Mouse (Mus musculus): ENCODE results near the gene Olfr557. TPM values are rescaled to one million over a fixed set of nuclear protein-coding genes. Genes with fewer than 3 reads are reported as not detected.

The Olfr557 gene
- polyA plus RNA-seq, 1 experiment: not detected

- H3K27ac ChIP-seq (ENCODE audit: insufficient read depth, low read length): no peak within 1 kb of the TSS
- H3K4me3 ChIP-seq (ENCODE audit: insufficient read depth, low read length): no peak within 1 kb of the TSS
- TF ChIP-seq POLR2A (IDR thresholded peaks at IDR 0.05; ENCODE audit: low read depth, low read length) (no peak), CTCF (IDR thresholded peaks at IDR 0.05; ENCODE audit: borderline replicate concordance, insufficient read depth, low read length) (no peak)
- H3K4me1 ChIP-seq (ENCODE audit: control insufficient read depth, insufficient read depth, low read length): no peaks in the 10 kb centered on the region
These were observed 31.7 kb downstream of the Olfr557 start, which contains the start of gene Olfr559 for GRCm38 (mm10) chr7:102727391-102727790. Olfr559 (minus strand) TSS chr7:102727491.

GRCm38 (mm10) chr7:102733793-102734192, 38.1 kb downstream of the Olfr557 start:
- H3K27ac ChIP-seq (ENCODE audit: insufficient read depth, low read length): no peak overlapping the region
- TF ChIP-seq POLR2A (IDR thresholded peaks at IDR 0.05; ENCODE audit: low read depth, low read length): no peak
- TF ChIP-seq CTCF (IDR thresholded peaks at IDR 0.05; ENCODE audit: borderline replicate concordance, insufficient read depth, low read length): no peak
- no peaks in the 10 kb centered on the region for H3K4me1 ChIP-seq (ENCODE audit: control insufficient read depth, insufficient read depth, low read length)
- no peak overlapping the region for H3K4me3 ChIP-seq (ENCODE audit: insufficient read depth, low read length)

DNA sequence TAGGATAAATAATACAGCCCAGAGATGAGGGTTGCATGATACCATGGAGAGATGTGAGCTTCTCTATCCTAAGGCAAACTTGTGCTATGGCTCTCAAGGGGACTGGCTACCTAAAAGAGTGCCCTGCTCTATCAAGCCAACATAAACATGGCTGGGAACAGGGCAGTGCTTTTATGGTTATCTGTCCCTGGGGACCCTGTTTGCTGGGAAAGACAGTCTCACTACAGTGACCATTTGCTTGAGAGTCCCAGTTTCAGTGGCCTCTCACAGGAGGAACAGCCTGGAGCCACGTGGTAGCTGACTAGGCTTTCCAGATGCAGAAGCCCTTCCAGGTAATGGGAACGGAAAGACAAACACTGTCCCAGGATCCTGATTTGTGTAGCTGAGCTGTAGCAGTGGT, 42.0 kb downstream of the Olfr557 start:
- H3K27ac ChIP-seq (ENCODE audit: insufficient read depth, low read length): no peak overlapping the region
- TF ChIP-seq POLR2A (IDR thresholded peaks at IDR 0.05; ENCODE audit: low read depth, low read length) (no peak), CTCF (IDR thresholded peaks at IDR 0.05; ENCODE audit: borderline replicate concordance, insufficient read depth, low read length) (no peak)
- no peak overlapping the region for H3K4me3 ChIP-seq (ENCODE audit: insufficient read depth, low read length)
- H3K4me1 ChIP-seq (ENCODE audit: control insufficient read depth, insufficient read depth, low read length): no peaks in the 10 kb centered on the region

Other genes starting within 250 kb of the Olfr557 start
- not detected in 2 replicates for gene Olfr543, start 214.2 kb upstream of the Olfr557 start, polyA plus RNA-seq (2011; ENCODE audit: insufficient read length, low read depth, missing spikeins)
- gene Olfr544, start 207.6 kb upstream of the Olfr557 start, polyA plus RNA-seq (2011; ENCODE audit: insufficient read length, low read depth, missing spikeins): not detected in 2 replicates
- gene Olfr545, start 196.3 kb upstream of the Olfr557 start, polyA plus RNA-seq (2011; ENCODE audit: insufficient read length, low read depth, missing spikeins): not detected in 2 replicates
- not detected in 2 replicates for gene Olfr547, start 161.2 kb upstream of the Olfr557 start, polyA plus RNA-seq (2011; ENCODE audit: insufficient read length, low read depth, missing spikeins)
- gene Olfr548-ps1, start 155.0 kb upstream of the Olfr557 start, polyA plus RNA-seq (2011; ENCODE audit: insufficient read length, low read depth, missing spikeins): not detected in 2 replicates
- gene Olfr549, start 146.0 kb upstream of the Olfr557 start, polyA plus RNA-seq (2011; ENCODE audit: insufficient read length, low read depth, missing spikeins): not detected in 2 replicates
- gene Trim21, start 130.4 kb upstream of the Olfr557 start, polyA plus RNA-seq (2011; ENCODE audit: insufficient read length, low read depth, missing spikeins): 8.4 and 8.8 TPM in 2 replicates
- not detected in 2 replicates for gene Olfr550, start 124.5 kb upstream of the Olfr557 start, polyA plus RNA-seq (2011; ENCODE audit: insufficient read length, low read depth, missing spikeins)
- not detected in 2 replicates for gene Olfr551, start 104.0 kb upstream of the Olfr557 start, polyA plus RNA-seq (2011; ENCODE audit: insufficient read length, low read depth, missing spikeins)
- not detected in 2 replicates for gene Olfr552, start 98.1 kb upstream of the Olfr557 start, polyA plus RNA-seq (2011; ENCODE audit: insufficient read length, low read depth, missing spikeins)
- gene Olfr553, start 77.7 kb upstream of the Olfr557 start, polyA plus RNA-seq (2011; ENCODE audit: insufficient read length, low read depth, missing spikeins): not detected in 2 replicates
- gene Olfr554, start 57.5 kb upstream of the Olfr557 start, polyA plus RNA-seq (2011; ENCODE audit: insufficient read length, low read depth, missing spikeins): not detected in 2 replicates
- not detected in 2 replicates for gene Olfr555, start 37.1 kb upstream of the Olfr557 start, polyA plus RNA-seq (2011; ENCODE audit: insufficient read length, low read depth, missing spikeins)
- gene Olfr556, start 31.0 kb upstream of the Olfr557 start, polyA plus RNA-seq (2011; ENCODE audit: insufficient read length, low read depth, missing spikeins): not detected in 2 replicates
- 10.0 and 10.6 TPM in 2 replicates for gene Trim68, start 8.6 kb upstream of the Olfr557 start, polyA plus RNA-seq (2011; ENCODE audit: insufficient read length, low read depth, missing spikeins)
- not detected in 2 replicates for gene Olfr558, start 6.3 kb downstream of the Olfr557 start, polyA plus RNA-seq (2011; ENCODE audit: insufficient read length, low read depth, missing spikeins)
- not detected in 2 replicates for gene Olfr33, start 23.2 kb downstream of the Olfr557 start, polyA plus RNA-seq (2011; ENCODE audit: insufficient read length, low read depth, missing spikeins)
- gene Olfr559, start 31.6 kb downstream of the Olfr557 start, polyA plus RNA-seq (2011; ENCODE audit: insufficient read length, low read depth, missing spikeins): not detected in 2 replicates
- not detected in 2 replicates for gene Olfr560, start 63.5 kb downstream of the Olfr557 start, polyA plus RNA-seq (2011; ENCODE audit: insufficient read length, low read depth, missing spikeins)
- not detected in 2 replicates for gene Olfr78, start 63.6 kb downstream of the Olfr557 start, polyA plus RNA-seq (2011; ENCODE audit: insufficient read length, low read depth, missing spikeins)
- gene Olfr561, start 75.3 kb downstream of the Olfr557 start, polyA plus RNA-seq (2011; ENCODE audit: insufficient read length, low read depth, missing spikeins): not detected in 2 replicates
- not detected in 2 replicates for gene Olfr564, start 107.6 kb downstream of the Olfr557 start, polyA plus RNA-seq (2011; ENCODE audit: insufficient read length, low read depth, missing spikeins)
- gene Olfr566, start 162.9 kb downstream of the Olfr557 start, polyA plus RNA-seq (2011; ENCODE audit: insufficient read length, low read depth, missing spikeins): not detected in 2 replicates
- not detected in 2 replicates for gene Olfr568, start 181.2 kb downstream of the Olfr557 start, polyA plus RNA-seq (2011; ENCODE audit: insufficient read length, low read depth, missing spikeins)
- not detected in 2 replicates for gene Olfr569, start 195.0 kb downstream of the Olfr557 start, polyA plus RNA-seq (2011; ENCODE audit: insufficient read length, low read depth, missing spikeins)
- gene Olfr570, start 198.7 kb downstream of the Olfr557 start, polyA plus RNA-seq (2011; ENCODE audit: insufficient read length, low read depth, missing spikeins): not detected in 2 replicates
- 0.21 TPM in 1 of 2 replicates, not detected in the other for gene Olfr571, start 221.6 kb downstream of the Olfr557 start, polyA plus RNA-seq (2011; ENCODE audit: insufficient read length, low read depth, missing spikeins)
- not detected in 2 replicates for gene Olfr572, start 228.5 kb downstream of the Olfr557 start, polyA plus RNA-seq (2011; ENCODE audit: insufficient read length, low read depth, missing spikeins)
- gene Olfr573-ps1, start 246.7 kb downstream of the Olfr557 start, polyA plus RNA-seq (2011; ENCODE audit: insufficient read length, low read depth, missing spikeins): not detected in 2 replicates